In the genomic region with DNA sequence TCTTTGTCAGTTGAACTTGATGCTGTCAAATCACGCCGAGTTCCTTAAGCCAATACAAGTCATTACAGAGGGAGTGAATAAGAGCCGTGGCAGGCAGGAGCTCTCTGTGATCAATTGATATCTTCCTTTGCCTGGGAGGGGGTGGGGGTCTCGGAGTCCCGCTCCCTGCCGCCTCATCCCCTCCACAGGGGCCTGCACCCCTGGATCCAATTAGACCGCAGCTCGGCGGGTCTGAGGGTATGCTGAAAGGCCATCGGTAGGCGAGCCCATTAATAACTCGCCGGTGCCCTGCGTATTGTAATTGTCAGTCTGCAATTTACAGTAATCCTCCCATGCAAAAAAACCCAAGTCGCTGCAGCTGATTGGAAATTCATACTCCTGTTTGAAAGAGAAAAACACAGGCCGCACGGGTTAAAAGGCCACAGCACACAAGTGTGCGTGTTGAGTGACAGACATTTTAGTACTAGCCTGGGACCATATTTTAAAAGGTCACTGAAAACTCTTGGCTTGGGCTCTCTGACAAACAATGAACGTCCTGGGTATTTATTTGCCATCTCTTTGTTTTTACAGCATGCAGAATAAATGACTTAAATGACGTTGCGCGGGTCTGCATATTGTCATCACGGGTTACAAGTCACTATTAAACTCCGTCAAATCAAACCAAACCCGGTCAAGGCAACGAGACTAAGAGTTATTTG, we compare ENCODE assay signal across 14 mouse cellular contexts.
DNase-seq lines count a peak whose midpoint lies in the region; ATAC-seq and TF ChIP-seq lines count a peak whose summit lies in the region.
"Had no signal": no experiment of that assay in that cellular context is flagged by ENCODE, and none has a peak within 500 bp of the region (broad histone marks: within the 10 kb centered on the region; RNA-seq: fewer than 3 reads in every experiment).

No protein-coding gene starts in this region.

- ATAC-seq in embryonic facial prominence, embryonic 12.5 days (ENCODE audit: insufficient number of reproducible peaks, insufficient read depth, low FRiP score, low TSS enrichment): peak; percentile 29; the same call in 1 of the 2 replicates
- ATAC-seq in forebrain, embryonic 14.5 days: peak; percentile 45; the same call in 1 of the 2 replicates
- ATAC-seq in midbrain, postnatal 0 days (ENCODE audit: low FRiP score): no peak

- H3K9ac ChIP-seq in embryonic facial prominence, embryonic 12.5 days: no peak overlapping the region
- peak overlapping the region; percentile 3; the same call in 1 of the 2 replicates for H3K9ac ChIP-seq in forebrain, embryonic 14.5 days (ENCODE audit: low read length)
- H3K9ac ChIP-seq in midbrain, postnatal 0 days (replicated peaks; ENCODE audit: low read length, poor library complexity, severe bottlenecking): no peak overlapping the region
- H3K9ac ChIP-seq: heart, embryonic 15.5 days had no signal

- H3K4me2 ChIP-seq in embryonic facial prominence, embryonic 12.5 days (replicated peaks): peak overlapping the region; percentile 40
- peak overlapping the region; percentile 32 for H3K4me2 ChIP-seq in forebrain, embryonic 14.5 days (ENCODE audit: low read length)
- H3K4me2 ChIP-seq in midbrain, postnatal 0 days (ENCODE audit: low read depth, low read length, poor library complexity, severe bottlenecking): 0 out of 2 replicates have a peak overlapping the region, but pooled peaks have one; percentile 20
- H3K4me2 ChIP-seq: heart, embryonic 15.5 days had no signal

- TF ChIP-seq CTCF in midbrain, postnatal 0 days (IDR thresholded peaks at IDR 0.05): no peak

- H3K4me1 ChIP-seq in embryonic facial prominence, embryonic 12.5 days: peaks cover 32% of the 10 kb centered on the region
- peaks cover 8% of the 10 kb centered on the region; the same call in 1 of the 2 replicates for H3K4me1 ChIP-seq in forebrain, embryonic 14.5 days (ENCODE audit: control insufficient read depth, insufficient read depth, low read length)
- H3K4me1 ChIP-seq in midbrain, postnatal 0 days (ENCODE audit: insufficient read depth, low read length): no peaks in the 10 kb centered on the region
- H3K4me1 ChIP-seq: heart, embryonic 15.5 days had no signal

- H3K4me3 ChIP-seq in embryonic facial prominence, embryonic 12.5 days: no peak overlapping the region
- H3K4me3 ChIP-seq in forebrain, embryonic 14.5 days (ENCODE audit: low read depth, low read length): no peak overlapping the region
- H3K4me3 ChIP-seq in midbrain, postnatal 0 days (ENCODE audit: low read depth, low read length): no peak overlapping the region
- H3K4me3 ChIP-seq: heart, embryonic 15.5 days had no signal

- peak; percentile 52 for DNase-seq in forebrain, embryonic 14.5 days (ENCODE audit: low spot score)
- DNase-seq in hindlimb bud, embryonic 11.5 days (ENCODE audit: extremely low spot score, low read depth, low spot score): peak; percentile 73
- no peak for DNase-seq in midbrain, postnatal 0 days (ENCODE audit: low spot score)
- DNase-seq in kidney, adult 18-20 months: no peak
- DNase-seq in thymus, adult 18-20 months: no peak
- DNase-seq in spleen, postnatal 36 days (ENCODE audit: low spot score in 2 of 2): no peak
- DNase-seq in right cerebral cortex, postnatal 4 days: no peak
- DNase-seq: adrenal gland, postnatal 25 days; cerebellum, adult 11-12 months; gastrocnemius, postnatal 25 days; kidney, postnatal 14 days; lung, adult 18-20 months had no signal

- no peaks in the 10 kb centered on the region for H3K36me3 ChIP-seq in embryonic facial prominence, embryonic 12.5 days
- no peaks in the 10 kb centered on the region for H3K36me3 ChIP-seq in forebrain, embryonic 14.5 days (ENCODE audit: control insufficient read depth, insufficient read depth, low read length)
- H3K36me3 ChIP-seq in midbrain, postnatal 0 days (ENCODE audit: insufficient read depth, low read length): no peaks in the 10 kb centered on the region
- H3K36me3 ChIP-seq: heart, embryonic 15.5 days had no signal

- H3K27me3 ChIP-seq in embryonic facial prominence, embryonic 12.5 days: no peaks in the 10 kb centered on the region
- H3K27me3 ChIP-seq in forebrain, embryonic 14.5 days (replicated peaks; ENCODE audit: control insufficient read depth, insufficient read depth, low read length): no peaks in the 10 kb centered on the region
- no peaks in the 10 kb centered on the region for H3K27me3 ChIP-seq in midbrain, postnatal 0 days (ENCODE audit: insufficient read depth, low read length)
- H3K27me3 ChIP-seq: heart, embryonic 15.5 days had no signal

- 19% methylated on average over 26 of the region's 26 CpGs for WGBS in embryonic facial prominence, embryonic 12.5 days
- WGBS in forebrain, embryonic 14.5 days: 14% methylated on average over 26 of the region's 26 CpGs
- WGBS in midbrain, postnatal 0 days: 35% methylated on average over 26 of the region's 26 CpGs

- peak overlapping the region; percentile 64 for H3K27ac ChIP-seq in embryonic facial prominence, embryonic 12.5 days
- no peak overlapping the region for H3K27ac ChIP-seq in forebrain, embryonic 14.5 days (ENCODE audit: low read depth, low read length)
- H3K27ac ChIP-seq in midbrain, postnatal 0 days (ENCODE audit: low read depth, low read length): no peak overlapping the region
- H3K27ac ChIP-seq: heart, embryonic 15.5 days had no signal

- no peaks in the 10 kb centered on the region for H3K9me3 ChIP-seq in embryonic facial prominence, embryonic 12.5 days
- no peaks in the 10 kb centered on the region; the same call in 1 of the 2 replicates for H3K9me3 ChIP-seq in forebrain, embryonic 14.5 days (replicated peaks; ENCODE audit: control insufficient read depth, low read length)
- H3K9me3 ChIP-seq in midbrain, postnatal 0 days (ENCODE audit: low read length): no peaks in the 10 kb centered on the region
- H3K9me3 ChIP-seq: heart, embryonic 15.5 days had no signal

Comparison
In these comparisons a context has a peak if more than half of its experiments do, and no peak if none do; other contexts are left out.
1. DNase-seq: peak in forebrain, embryonic 14.5 days (single experiment) and hindlimb bud, embryonic 11.5 days (single experiment); none in midbrain, postnatal 0 days (single experiment), kidney, adult 18-20 months (single experiment), thymus, adult 18-20 months (0 of 2), spleen, postnatal 36 days (0 of 2) and right cerebral cortex, postnatal 4 days (single experiment).
2. Peak in every context shown above with its lines, with median percentiles within 50 percentile points of each other: H3K4me2 ChIP-seq.